Mouse (Mus musculus) midbrain, embryonic 11.5 days (tissue): ENCODE results near the gene Gm30083. TPM values are rescaled to one million over a fixed set of nuclear protein-coding genes. Genes with fewer than 3 reads are reported as not detected.

Source experiments
- ATAC-seq: fragments of 200-750 bp; cut with Nextera tagmentation; 2 replicates; pipeline ENCODE4 v1.8.0; 2017; ENCODE audit warnings: moderate TSS enrichment, moderate library complexity; ENCODE audit not compliant: low FRiP score
- DNase-seq: peaks from one replicate; pipeline ENCODE4 v3.0.0; 2015; ENCODE audit warnings: low spot score; ENCODE audit errors: missing footprints
- H3K27ac ChIP-seq: fragments of 300-500 bp; sonication (generic); 2 replicates; pipeline ENCODE4 v1.5.1; 2014; ENCODE audit warnings: low read depth, low read length
- H3K27me3 ChIP-seq: fragments of 300-500 bp; sonication (generic); 2 replicates; pipeline ENCODE4 v1.6.1; 2014; ENCODE audit warnings: mild to moderate bottlenecking, low read length, moderate library complexity, mixed read lengths; ENCODE audit not compliant: control insufficient read depth, insufficient read depth
- H3K36me3 ChIP-seq: fragments of 300-500 bp; sonication (generic); 2 replicates; pipeline ENCODE4 v1.6.1; 2014; ENCODE audit warnings: mild to moderate bottlenecking, low read length, moderate library complexity, mixed read lengths; ENCODE audit not compliant: control insufficient read depth, insufficient read depth
- H3K4me1 ChIP-seq: fragments of 300-500 bp; sonication (generic); 2 replicates; pipeline ENCODE4 v1.6.1; 2014; ENCODE audit warnings: low read length; ENCODE audit not compliant: control insufficient read depth, insufficient read depth
- H3K4me2 ChIP-seq: fragments of 300-500 bp; sonication (generic); 2 replicates; pipeline ENCODE4 v1.6.1; 2014; ENCODE audit warnings: mild to moderate bottlenecking, moderate library complexity
- H3K4me3 ChIP-seq: fragments of 300-500 bp; sonication (generic); 2 replicates; pipeline ENCODE4 v1.5.1; 2014; ENCODE audit warnings: low read depth, low read length
- H3K9ac ChIP-seq: fragments of 300-500 bp; sonication (generic); 2 replicates; pipeline ENCODE4 v1.6.1; 2014; ENCODE audit warnings: low read length
- H3K9me3 ChIP-seq: fragments of 300-500 bp; sonication (generic); 2 replicates; pipeline ENCODE4 v1.6.1; 2016; ENCODE audit warnings: low read length; ENCODE audit not compliant: control insufficient read depth
- WGBS: fragments of 180-500 bp; shearing (Covaris S2); extraction: QIAGEN DNeasy Blood & Tissue Kit; methylation state at CpG from one replicate; pipeline ENCODE4 v1.1.7; 2014; 5-methylcytosine and 5-hydroxymethylcytosine counted together
- polyA plus RNA-seq: library from polyadenylated mRNA; unstranded; fragments of >200 nt; fragmentation: Nextera tagmentation; extraction: Ambion mirVana; gene quantifications from 2 replicates; pipeline ENCODE4 v1.2.1, GENCODE M21; 2014

The Gm30083 gene
- polyA plus RNA-seq, 1 experiment from 2014 or later: not detected

DNA sequence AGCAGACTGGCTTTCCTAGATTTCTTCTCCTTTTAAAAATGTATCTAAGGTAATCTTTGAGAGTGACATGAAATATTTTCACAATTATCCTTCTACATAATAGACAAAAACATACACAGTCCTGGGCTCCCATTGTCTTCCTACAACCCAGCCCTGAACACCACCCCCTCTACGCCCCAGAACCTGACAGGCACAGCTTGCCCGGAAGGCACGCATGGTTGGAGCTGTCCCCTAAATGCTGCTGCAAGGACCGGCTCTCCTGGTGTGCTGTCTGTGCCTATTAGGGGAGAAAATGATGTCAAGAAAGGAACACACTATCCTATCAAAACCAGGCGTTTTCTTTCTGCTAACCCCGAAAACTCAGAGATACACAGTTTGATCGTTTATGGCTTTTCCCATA is 37.2 kb downstream of the Gm30083 start:
- Histone ChIP-seq H3K36me3 (no peaks in the 10 kb centered on the region), H3K27ac (no peak overlapping the region), H3K4me2 (no peak overlapping the region), H3K4me1 (peaks cover 2% of the 10 kb centered on the region; the same call in 1 of the 2 replicates), H3K9me3 (no peaks in the 10 kb centered on the region), H3K4me3 (no peak overlapping the region), H3K27me3 (peaks cover 2% of the 10 kb centered on the region; the same call in 1 of the 2 replicates), H3K9ac (no peak overlapping the region)
- ATAC-seq (no peak), DNase-seq (no peak)
- 43% methylated on average over 7 of the region's 7 CpGs for WGBS

GRCm38 (mm10) chr14:33974752-33975151 is 40.2 kb downstream of the Gm30083 start:
- Histone ChIP-seq H3K4me1 (peaks cover 2% of the 10 kb centered on the region; the same call in 1 of the 2 replicates), H3K27me3 (peaks cover 2% of the 10 kb centered on the region; the same call in 1 of the 2 replicates), H3K27ac (no peak overlapping the region), H3K4me2 (no peak overlapping the region), H3K9ac (no peak overlapping the region), H3K4me3 (no peak overlapping the region), H3K36me3 (no peaks in the 10 kb centered on the region), H3K9me3 (no peaks in the 10 kb centered on the region)
- ATAC-seq: no peak
- WGBS: 67% methylated on average over 5 of the region's 5 CpGs
- DNase-seq: no peak

GRCm38 (mm10) chr14:33972679-33973078 is 42.3 kb downstream of the Gm30083 start:
- WGBS: 51% methylated on average over 7 of the region's 7 CpGs

DNA sequence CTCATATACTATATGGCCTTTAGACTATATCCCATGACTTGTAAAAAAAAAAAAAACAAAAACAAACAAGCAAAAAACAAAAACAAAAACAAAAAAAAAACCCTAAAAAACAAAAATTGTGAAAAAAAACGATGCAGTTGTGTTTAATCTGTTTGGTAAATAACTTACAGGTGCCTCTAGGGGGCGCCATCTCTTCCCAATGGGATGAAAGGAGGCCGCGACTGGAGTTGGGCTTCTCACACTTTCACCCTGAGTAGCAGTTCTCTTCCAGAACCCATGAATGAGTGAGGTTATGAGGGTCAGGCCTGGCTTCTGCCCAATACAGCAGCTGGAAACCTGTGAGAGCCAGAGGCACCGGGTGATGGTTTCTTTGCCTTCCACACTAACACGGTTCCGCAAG is 49.3 kb downstream of the Gm30083 start:
- 60% methylated on average over 7 of the region's 7 CpGs for WGBS
- H3K27me3 ChIP-seq: no peaks in the 10 kb centered on the region
- H3K9me3 ChIP-seq: no peaks in the 10 kb centered on the region
- no peak overlapping the region for H3K9ac ChIP-seq
- H3K36me3 ChIP-seq: no peaks in the 10 kb centered on the region
- no peak for DNase-seq
- no peak overlapping the region for H3K27ac ChIP-seq
- H3K4me2 ChIP-seq: no peak overlapping the region
- ATAC-seq: no peak
- H3K4me1 ChIP-seq: no peaks in the 10 kb centered on the region
- no peak overlapping the region for H3K4me3 ChIP-seq

More at GRCm38 (mm10) chr14:33972679-33973078, 42.3 kb downstream of the Gm30083 start:
- Histone ChIP-seq H3K27me3 (no peaks in the 10 kb centered on the region), H3K27ac (no peak overlapping the region), H3K4me1 (no peaks in the 10 kb centered on the region), H3K4me3 (no peak overlapping the region), H3K9me3 (no peaks in the 10 kb centered on the region), H3K9ac (no peak overlapping the region), H3K4me2 (no peak overlapping the region), H3K36me3 (no peaks in the 10 kb centered on the region)
- DNase-seq (no peak), ATAC-seq (no peak)

GRCm38 (mm10) chr14:33959341-33959740 is 55.6 kb downstream of the Gm30083 start:
- H3K9me3 ChIP-seq: no peaks in the 10 kb centered on the region
- ATAC-seq: no peak
- WGBS: 15% methylated on average over 9 of the region's 9 CpGs
- no peak overlapping the region for H3K4me3 ChIP-seq
- no peak overlapping the region for H3K27ac ChIP-seq
- H3K27me3 ChIP-seq: no peaks in the 10 kb centered on the region
- no peak overlapping the region for H3K9ac ChIP-seq
- no peaks in the 10 kb centered on the region for H3K36me3 ChIP-seq
- no peak overlapping the region for H3K4me2 ChIP-seq
- peak; percentile 92 for DNase-seq
- H3K4me1 ChIP-seq: no peaks in the 10 kb centered on the region

- H3K27me3 ChIP-seq: no peaks in the 10 kb centered on the region
- H3K4me3 ChIP-seq: no peak overlapping the region
- no peak overlapping the region for H3K27ac ChIP-seq
- ATAC-seq (no peak), DNase-seq (no peak)
- H3K9me3 ChIP-seq: no peaks in the 10 kb centered on the region
- no peak overlapping the region for H3K4me2 ChIP-seq
- H3K9ac ChIP-seq: no peak overlapping the region
- no peaks in the 10 kb centered on the region for H3K4me1 ChIP-seq
- H3K36me3 ChIP-seq: no peaks in the 10 kb centered on the region
- WGBS: 63% methylated on average over 3 of the region's 3 CpGs
These were observed 56.1 kb downstream of the Gm30083 start for GRCm38 (mm10) chr14:33958841-33959240.

GRCm38 (mm10) chr14:33958186-33958585 is 56.8 kb downstream of the Gm30083 start:
- no peak overlapping the region for H3K27ac ChIP-seq
- ATAC-seq (no peak), DNase-seq (no peak)
- no peaks in the 10 kb centered on the region for H3K9me3 ChIP-seq
- H3K36me3 ChIP-seq: no peaks in the 10 kb centered on the region
- no peaks in the 10 kb centered on the region for H3K4me1 ChIP-seq
- H3K9ac ChIP-seq: no peak overlapping the region
- no peak overlapping the region for H3K4me2 ChIP-seq
- 94% methylated on average over 4 of the region's 4 CpGs for WGBS
- no peaks in the 10 kb centered on the region for H3K27me3 ChIP-seq
- H3K4me3 ChIP-seq: no peak overlapping the region

- no peaks in the 10 kb centered on the region for H3K27me3 ChIP-seq
- H3K27ac ChIP-seq: no peak overlapping the region
- DNase-seq: no peak
- ATAC-seq: no peak
- 73% methylated on average over 13 of the region's 13 CpGs for WGBS
- H3K4me3 ChIP-seq: no peak overlapping the region
- H3K9ac ChIP-seq: no peak overlapping the region
- no peak overlapping the region for H3K4me2 ChIP-seq
- H3K36me3 ChIP-seq: no peaks in the 10 kb centered on the region
- H3K4me1 ChIP-seq: no peaks in the 10 kb centered on the region
- no peaks in the 10 kb centered on the region for H3K9me3 ChIP-seq
These were observed 58.9 kb downstream of the Gm30083 start for GRCm38 (mm10) chr14:33956055-33956454.

GRCm38 (mm10) chr14:33953761-33954160 is 61.2 kb downstream of the Gm30083 start, which contains the start of gene Rbp3:
Rbp3 (plus strand) TSS chr14:33954003.
- no peak for DNase-seq
- Histone ChIP-seq H3K27me3 (no peaks in the 10 kb centered on the region), H3K4me2 (no peak within 1 kb of the TSS), H3K9me3 (no peaks in the 10 kb centered on the region), H3K4me3 (no peak within 1 kb of the TSS), H3K9ac (no peak within 1 kb of the TSS), H3K4me1 (no peaks in the 10 kb centered on the region), H3K27ac (no peak within 1 kb of the TSS), H3K36me3 (no peaks in the 10 kb centered on the region)
- ATAC-seq: no peak
- WGBS: 67% methylated on average over 5 of the region's 5 CpGs
